Mouse (Mus musculus): ENCODE measurements at regions not wholly inside any gene's neighbourhood (a gene's known extent, or its start where the extent isn't known, plus 50 kb on each side); places are given as distances from the start of the nearest gene placed in this dataset.

GRCm38 (mm10) chr17:43214038-43214437, 56.1 kb upstream of the Adgrf1 start:
- no peak for DNase-seq (ENCODE audit: low spot score in 2 of 2)

- no peak for DNase-seq (ENCODE audit: low spot score in 2 of 2)
Measured at GRCm38 (mm10) chr17:43219636-43220035, 50.5 kb upstream of the Adgrf1 start.
